Mouse (Mus musculus) hindbrain, embryonic 10.5 days (tissue): ENCODE data around the gene Zbtb20. TPM values are rescaled to one million over a fixed set of nuclear protein-coding genes. Genes with fewer than 3 reads are reported as not detected.
A peak's percentile ranks its signal among the peaks of the same experiment; 100 is the strongest.

Experiments used
- DNase-seq: peaks from one replicate; pipeline ENCODE4 v3.0.0-alpha.2; 2017; ENCODE audit warnings: low spot score
- H3K27ac ChIP-seq: fragments of 300-500 bp; sonication (generic); 2 replicates; pipeline ENCODE4 v1.5.1; 2016; ENCODE audit warnings: mild to moderate bottlenecking, moderate library complexity
- H3K27me3 ChIP-seq: fragments of 300-500 bp; sonication (generic); 2 replicates; pipeline ENCODE4 v1.6.1; 2016; ENCODE audit warnings: mild to moderate bottlenecking; ENCODE audit not compliant: poor library complexity, insufficient read depth, severe bottlenecking
- H3K36me3 ChIP-seq: fragments of 300-500 bp; sonication (generic); 2 replicates; pipeline ENCODE4 v1.6.1; 2016; ENCODE audit warnings: mild to moderate bottlenecking, moderate library complexity
- H3K4me1 ChIP-seq: fragments of 300-500 bp; sonication (generic); replicated peaks from 2 replicates; pipeline ENCODE4 v1.6.1; 2016; ENCODE audit warnings: mild to moderate bottlenecking
- H3K4me3 ChIP-seq: fragments of 300-500 bp; sonication (generic); 2 replicates; pipeline ENCODE4 v1.5.1; 2016; ENCODE audit warnings: mild to moderate bottlenecking, moderate library complexity
- H3K9me3 ChIP-seq: fragments of 300-500 bp; sonication (generic); 2 replicates; pipeline ENCODE4 v1.6.1; 2016; ENCODE audit warnings: mild to moderate bottlenecking, moderate library complexity
- WGBS: fragments of 180-500 bp; shearing (Covaris S2); methylation state at CpG from one replicate; pipeline ENCODE4 v1.1.7; 2016; 5-methylcytosine and 5-hydroxymethylcytosine counted together
- polyA plus RNA-seq: library from polyadenylated mRNA; unstranded; fragments of >200 nt; fragmentation: Nextera tagmentation; extraction: Ambion mirVana; gene quantifications from 2 replicates; pipeline ENCODE4 v1.2.1, GENCODE M21; 2016

The Zbtb20 gene
- polyA plus RNA-seq, 1 experiment from 2014 or later = 41.3 TPM

DNA sequence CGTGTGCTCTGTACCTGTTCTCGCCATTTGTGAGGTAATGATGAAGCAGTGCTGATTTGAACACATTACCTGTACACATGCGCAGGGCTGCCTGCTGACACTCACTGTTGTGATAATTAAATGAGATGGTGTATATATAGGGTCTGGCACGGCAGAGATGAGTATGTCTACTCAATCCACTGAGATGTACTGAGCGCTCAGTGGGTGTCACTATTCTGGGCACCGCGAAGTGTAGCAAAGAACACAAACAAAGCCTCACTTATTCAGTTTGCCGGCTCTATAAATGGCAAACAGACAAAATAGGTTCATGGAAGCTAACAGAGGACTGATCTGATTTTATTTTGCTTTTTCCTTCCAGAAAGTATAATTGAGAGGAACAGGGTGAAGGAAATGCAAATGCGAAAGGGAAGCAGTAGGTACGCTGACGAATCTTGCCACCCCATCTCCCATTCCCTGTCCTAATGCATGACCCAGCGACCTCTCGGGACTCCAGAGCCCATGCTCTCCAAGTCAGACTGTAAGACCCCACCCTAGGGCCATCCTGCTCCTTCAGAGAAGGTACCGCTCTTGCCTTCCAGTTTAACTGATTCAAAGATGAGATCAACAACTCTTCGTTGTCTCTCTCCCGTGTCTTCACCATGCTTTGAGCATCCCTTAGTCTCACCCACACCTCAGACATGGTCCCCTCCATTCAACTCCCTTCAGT is 695.8 kb downstream of the Zbtb20 start:
- Histone ChIP-seq H3K27ac (no peak overlapping the region), H3K4me3 (no peak overlapping the region), H3K9me3 (no peaks in the 10 kb centered on the region), H3K27me3 (no peaks in the 10 kb centered on the region), H3K36me3 (peaks cover 35% of the 10 kb centered on the region), H3K4me1 (peaks cover 39% of the 10 kb centered on the region)
- DNase-seq = no peak
- WGBS = 91% methylated on average over 16 of the region's 16 CpGs

GRCm38 (mm10) chr16:43572171-43572570 is 696.5 kb downstream of the Zbtb20 start:
- DNase-seq = no peak
- Histone ChIP-seq H3K9me3 (no peaks in the 10 kb centered on the region), H3K4me3 (no peak overlapping the region), H3K27ac (no peak overlapping the region), H3K27me3 (no peaks in the 10 kb centered on the region), H3K4me1 (peaks cover 46% of the 10 kb centered on the region), H3K36me3 (peaks cover 35% of the 10 kb centered on the region)
- 89% methylated on average over 5 of the region's 5 CpGs for WGBS

- 79% methylated on average over 10 of the region's 10 CpGs for WGBS
- H3K27me3 ChIP-seq = no peaks in the 10 kb centered on the region
- no peaks in the 10 kb centered on the region for H3K9me3 ChIP-seq
- no peak overlapping the region for H3K4me3 ChIP-seq
- DNase-seq = no peak
- peaks cover 35% of the 10 kb centered on the region for H3K36me3 ChIP-seq
- H3K4me1 ChIP-seq = peaks cover 52% of the 10 kb centered on the region
- H3K27ac ChIP-seq = peak overlapping the region; percentile 78
These were observed 697.1 kb downstream of the Zbtb20 start for GRCm38 (mm10) chr16:43572766-43573165.

- Histone ChIP-seq H3K4me1 (peaks cover 54% of the 10 kb centered on the region), H3K4me3 (no peak overlapping the region), H3K27ac (peak overlapping the region; percentile 78), H3K9me3 (no peaks in the 10 kb centered on the region), H3K36me3 (peaks cover 32% of the 10 kb centered on the region), H3K27me3 (no peaks in the 10 kb centered on the region)
- peak; percentile 36 for DNase-seq
- 46% methylated on average over 14 of the region's 14 CpGs for WGBS
These were observed 697.6 kb downstream of the Zbtb20 start for GRCm38 (mm10) chr16:43573181-43573833.

- Histone ChIP-seq H3K27me3 (no peaks in the 10 kb centered on the region), H3K9me3 (no peaks in the 10 kb centered on the region), H3K4me3 (no peak overlapping the region), H3K36me3 (peaks cover 35% of the 10 kb centered on the region), H3K4me1 (peaks cover 54% of the 10 kb centered on the region), H3K27ac (peak overlapping the region; percentile 78)
- peak; percentile 82 for DNase-seq
- WGBS = 51% methylated on average over 7 of the region's 7 CpGs
These were observed 698.5 kb downstream of the Zbtb20 start for GRCm38 (mm10) chr16:43574006-43574764.

GRCm38 (mm10) chr16:43575066-43575465 is 699.4 kb downstream of the Zbtb20 start:
- 46% methylated on average over 4 of the region's 4 CpGs for WGBS
- H3K27ac ChIP-seq = peak overlapping the region; percentile 73
- no peaks in the 10 kb centered on the region for H3K9me3 ChIP-seq
- no peaks in the 10 kb centered on the region for H3K27me3 ChIP-seq
- peak; percentile 23 for DNase-seq
- H3K4me3 ChIP-seq = no peak overlapping the region
- H3K4me1 ChIP-seq = peaks cover 54% of the 10 kb centered on the region
- peaks cover 36% of the 10 kb centered on the region for H3K36me3 ChIP-seq

GRCm38 (mm10) chr16:43575507-43575906 is 699.8 kb downstream of the Zbtb20 start:
- DNase-seq = no peak
- Histone ChIP-seq H3K4me3 (no peak overlapping the region), H3K36me3 (peaks cover 39% of the 10 kb centered on the region), H3K9me3 (no peaks in the 10 kb centered on the region), H3K27ac (peak overlapping the region; percentile 73), H3K4me1 (peaks cover 54% of the 10 kb centered on the region), H3K27me3 (no peaks in the 10 kb centered on the region)
- WGBS = 36% methylated on average over 9 of the region's 9 CpGs

DNA sequence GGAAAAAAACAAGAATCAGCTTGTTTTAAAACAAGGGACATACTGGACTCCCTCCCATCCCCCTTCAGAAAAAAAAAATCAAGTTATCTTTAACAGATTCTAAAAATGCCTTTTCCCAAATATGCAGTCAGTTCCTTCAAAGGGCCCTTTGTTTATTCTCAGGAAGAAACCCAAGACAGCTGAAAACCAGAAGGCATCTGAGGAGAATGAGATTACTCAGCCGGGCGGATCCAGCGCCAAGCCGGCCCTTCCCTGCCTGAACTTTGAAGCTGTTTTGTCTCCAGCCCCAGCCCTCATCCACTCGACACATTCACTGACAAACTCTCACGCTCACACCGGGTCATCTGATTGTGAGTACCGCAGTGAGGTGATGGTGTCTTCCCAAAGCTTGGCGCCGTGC is 701.7 kb downstream of the Zbtb20 start:
- H3K4me1 ChIP-seq = peaks cover 57% of the 10 kb centered on the region
- DNase-seq = peak; percentile 56
- H3K9me3 ChIP-seq = no peaks in the 10 kb centered on the region
- peaks cover 27% of the 10 kb centered on the region for H3K36me3 ChIP-seq
- no peak overlapping the region for H3K4me3 ChIP-seq
- WGBS = 12% methylated on average over 10 of the region's 10 CpGs
- peak overlapping the region; percentile 84 for H3K27ac ChIP-seq
- no peaks in the 10 kb centered on the region for H3K27me3 ChIP-seq

DNA sequence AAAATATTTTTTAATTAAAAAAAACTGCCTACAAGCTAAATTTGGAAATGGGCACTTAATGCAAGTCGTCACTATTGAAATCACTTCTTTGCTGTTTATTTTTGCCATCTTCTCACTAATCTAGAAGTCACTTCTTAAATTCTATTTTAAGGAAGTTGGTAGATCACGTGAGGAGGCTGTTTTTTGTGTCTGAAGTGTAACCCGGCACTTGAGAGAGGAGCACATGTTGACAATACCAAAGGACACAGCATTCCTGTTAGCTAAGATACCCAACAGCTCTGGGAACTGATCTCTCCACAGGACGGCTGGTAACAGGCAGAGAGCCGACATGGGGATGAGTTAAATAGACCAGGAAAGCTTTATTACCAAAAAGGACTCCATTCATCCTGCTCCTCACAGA is 702.7 kb downstream of the Zbtb20 start:
- Histone ChIP-seq H3K27ac (no peak overlapping the region), H3K4me3 (no peak overlapping the region), H3K27me3 (no peaks in the 10 kb centered on the region), H3K9me3 (no peaks in the 10 kb centered on the region), H3K4me1 (peaks cover 51% of the 10 kb centered on the region), H3K36me3 (peaks cover 23% of the 10 kb centered on the region)
- no peak for DNase-seq
- 47% methylated on average over 5 of the region's 5 CpGs for WGBS

- Histone ChIP-seq H3K9me3 (no peaks in the 10 kb centered on the region), H3K36me3 (peaks cover 24% of the 10 kb centered on the region), H3K4me3 (no peak overlapping the region), H3K4me1 (peaks cover 44% of the 10 kb centered on the region), H3K27me3 (no peaks in the 10 kb centered on the region), H3K27ac (no peak overlapping the region)
- DNase-seq = no peak
- 92% methylated on average over 4 of the region's 4 CpGs for WGBS
These were observed 703.4 kb downstream of the Zbtb20 start for GRCm38 (mm10) chr16:43579111-43579510.

DNA sequence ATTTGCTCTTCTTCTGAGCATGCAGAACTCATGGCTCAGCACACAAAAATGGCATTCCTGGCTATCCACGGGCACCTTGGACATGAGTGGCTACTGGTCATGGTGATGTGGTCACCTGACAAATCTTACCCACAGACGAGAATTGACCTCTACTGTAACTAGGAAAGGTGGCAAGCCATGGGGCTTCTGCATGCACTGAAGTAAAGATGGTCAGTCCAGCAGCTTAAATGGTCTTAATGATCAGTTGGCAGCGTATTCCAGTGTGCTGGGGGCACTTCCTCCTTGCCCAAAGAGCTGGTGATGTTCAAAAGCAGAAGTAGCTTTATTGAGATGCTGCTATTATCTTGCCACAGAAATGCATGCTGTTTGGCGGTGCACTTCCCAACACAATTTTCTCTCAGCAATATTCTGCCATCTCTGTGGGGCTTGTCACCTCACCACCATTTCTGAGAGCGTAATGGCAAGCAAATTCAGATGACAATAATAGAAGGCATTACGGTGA is 704.7 kb downstream of the Zbtb20 start:
- H3K4me3 ChIP-seq = no peak overlapping the region
- no peaks in the 10 kb centered on the region for H3K9me3 ChIP-seq
- peaks cover 25% of the 10 kb centered on the region for H3K36me3 ChIP-seq
- peaks cover 32% of the 10 kb centered on the region for H3K4me1 ChIP-seq
- 92% methylated on average over 6 of the region's 6 CpGs for WGBS
- no peak for DNase-seq
- H3K27ac ChIP-seq = no peak overlapping the region
- no peaks in the 10 kb centered on the region for H3K27me3 ChIP-seq

DNA sequence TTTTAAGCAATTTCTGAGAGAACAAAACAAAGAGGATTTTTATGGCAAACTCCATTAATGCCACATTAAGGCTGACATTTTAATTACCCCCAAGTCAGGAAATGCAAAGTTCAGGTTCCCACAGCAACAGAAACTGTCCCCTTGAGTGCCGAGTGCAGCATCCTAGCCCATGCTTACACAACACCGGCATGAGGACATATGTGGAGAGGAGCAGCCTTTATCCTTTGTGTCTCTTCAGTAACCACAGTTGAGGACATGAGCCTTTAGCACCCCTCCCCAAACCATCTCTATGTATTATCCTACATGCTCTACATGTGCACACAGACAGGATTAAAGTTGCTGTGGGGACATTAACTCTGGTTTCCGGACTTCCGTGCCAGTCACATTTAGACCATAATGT is 705.9 kb downstream of the Zbtb20 start:
- Histone ChIP-seq H3K4me1 (peaks cover 20% of the 10 kb centered on the region), H3K27me3 (no peaks in the 10 kb centered on the region), H3K4me3 (no peak overlapping the region), H3K27ac (no peak overlapping the region), H3K9me3 (no peaks in the 10 kb centered on the region), H3K36me3 (peaks cover 25% of the 10 kb centered on the region)
- WGBS = 89% methylated on average over 4 of the region's 4 CpGs
- no peak for DNase-seq
